Mouse (Mus musculus) bone marrow, adult 2 months (tissue): ENCODE measurements around the gene Sltm.
A peak's percentile ranks its signal among the peaks of the same experiment; 100 is the strongest.

Experiments used
- CTCF ChIP-seq: fragments of 200-500 bp; IDR thresholded peaks from 2 replicates; pipeline ENCODE4 v1.5.1; 2011; ENCODE audit warnings: low read length, control low read depth; ENCODE audit not compliant: control insufficient read depth, insufficient read depth
- POLR2A ChIP-seq: fragments of 200-500 bp; IDR thresholded peaks from 2 replicates; pipeline ENCODE4 v1.6.1; 2011; ENCODE audit warnings: low read depth, mild to moderate bottlenecking, control low read depth, low read length, borderline replicate concordance; ENCODE audit not compliant: control insufficient read depth

DNA sequence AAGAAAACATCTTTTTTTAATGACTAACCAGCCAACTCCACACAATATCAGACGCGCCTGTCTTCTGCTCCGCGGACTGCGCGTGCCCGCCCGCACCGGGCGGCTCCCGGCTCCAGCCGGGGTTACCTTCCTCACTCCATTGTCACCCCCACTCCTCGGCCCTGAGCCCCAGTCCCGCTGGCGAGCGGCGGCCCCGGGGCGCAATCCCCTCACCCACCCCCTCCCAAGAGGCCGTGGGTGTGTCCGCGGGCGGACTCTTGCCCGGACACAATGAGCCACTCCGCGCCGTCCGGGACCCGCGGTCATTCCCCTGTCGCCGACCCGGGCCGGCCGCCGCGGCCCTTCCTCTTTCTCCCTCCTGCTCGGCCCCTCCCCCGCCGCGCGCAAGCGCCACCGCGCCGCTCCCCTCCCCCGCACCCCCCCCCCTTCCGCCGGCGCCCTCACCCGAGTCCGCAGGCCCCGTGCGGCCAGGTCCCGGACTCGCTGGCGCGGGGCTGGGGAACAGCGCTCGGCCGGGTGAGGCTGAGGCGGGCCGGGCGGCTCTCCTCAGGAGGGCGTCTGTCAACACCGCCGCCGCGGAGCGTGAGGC lies 39.4 kb upstream of the Sltm start:
- TF ChIP-seq POLR2A: 0 out of 2 replicates have a peak, but pooled peaks have one; percentile 21
- no peak for TF ChIP-seq CTCF
